In genomic region chr11:85864363-85864762, GRCm38 (mm10) we compare ENCODE assay signal across 13 mouse cellular contexts. TPM values are rescaled to one million over a fixed set of nuclear protein-coding genes. Genes with fewer than 3 reads are reported as not detected.
DNase-seq lines count a peak whose midpoint lies in the region; ATAC-seq and TF ChIP-seq lines count a peak whose summit lies in the region.
"Had no signal": no experiment of that assay in that cellular context is flagged by ENCODE, and none has a peak within 500 bp of the region (broad histone marks: within the 10 kb centered on the region; RNA-seq: fewer than 3 reads in every experiment).

No protein-coding gene starts in this region.

- H3K4me1 ChIP-seq in heart, postnatal 0 days (ENCODE audit: control insufficient read depth, insufficient read depth): no peaks in the 10 kb centered on the region
- no peaks in the 10 kb centered on the region for H3K4me1 ChIP-seq in lung, embryonic 14.5 days (ENCODE audit: insufficient read depth)
- no peaks in the 10 kb centered on the region for H3K4me1 ChIP-seq in MEL (ENCODE audit: control insufficient read depth in 1 of 2, insufficient read depth in 2 of 2, low read length in 2 of 2)
- H3K4me1 ChIP-seq in embryonic fibroblast, embryonic 13.5 days (ENCODE audit: control insufficient read depth, insufficient read depth, low read length): no peaks in the 10 kb centered on the region
- H3K4me1 ChIP-seq: heart, embryonic 12.5 days had no signal

- H3K79me2 ChIP-seq in MEL (ENCODE audit: control insufficient read depth, insufficient read depth, low read length, poor library complexity): no peaks in the 10 kb centered on the region

- no peak overlapping the region for H3K27ac ChIP-seq in heart, postnatal 0 days (ENCODE audit: low read depth)
- no peak overlapping the region for H3K27ac ChIP-seq in lung, embryonic 14.5 days (ENCODE audit: low read depth)
- no peak overlapping the region for H3K27ac ChIP-seq in MEL (ENCODE audit: control insufficient read depth, low read depth, low read length)
- H3K27ac ChIP-seq in embryonic fibroblast, embryonic 13.5 days (ENCODE audit: insufficient read depth, low read length): no peak overlapping the region

- peak; percentile 81 for TF ChIP-seq RAD21 in MEL (IDR thresholded peaks at IDR 0.05; ENCODE audit: low read depth, low read length)

- no peak for TF ChIP-seq POLR2A in MEL (IDR thresholded peaks at IDR 0.05; ENCODE audit: control insufficient read depth in 1 of 2, insufficient read depth in 1 of 2, low read depth in 1 of 2, low read length in 2 of 2, poor library complexity in 1 of 2)
- no peak for TF ChIP-seq POLR2A in embryonic fibroblast, embryonic 13.5 days (IDR thresholded peaks at IDR 0.05; ENCODE audit: low read depth, low read length)

- no peak for ATAC-seq in heart, postnatal 0 days (ENCODE audit: insufficient read depth, low read depth)
- no peak for ATAC-seq in lung, embryonic 14.5 days (ENCODE audit: insufficient read depth)

- H3K4me2 ChIP-seq in heart, postnatal 0 days (ENCODE audit: low read depth, low read length): no peak overlapping the region
- no peak overlapping the region for H3K4me2 ChIP-seq in lung, embryonic 14.5 days
- H3K4me2 ChIP-seq: heart, embryonic 12.5 days had no signal

- no peak for DNase-seq in heart, postnatal 0 days (ENCODE audit: low spot score)
- DNase-seq in heart, postnatal 25 days (ENCODE audit: low spot score): no peak
- DNase-seq in lung, embryonic 14.5 days: peak; percentile 63
- no peak for DNase-seq in lung, postnatal 25 days (ENCODE audit: low spot score)
- DNase-seq in MEL (ENCODE audit: low read depth, low spot score): peak; percentile 66
- no peak for DNase-seq in layer of hippocampus, postnatal 36 days
- DNase-seq: kidney, adult 11 months; thymus, adult 2 months had no signal

- H3K4me3 ChIP-seq in heart, postnatal 0 days (ENCODE audit: low read depth, low read length): no peak overlapping the region
- no peak overlapping the region for H3K4me3 ChIP-seq in lung, embryonic 14.5 days (ENCODE audit: low read depth, low read length)
- H3K4me3 ChIP-seq in MEL (ENCODE audit: control insufficient read depth in 1 of 2, insufficient read depth in 1 of 2, low read depth in 2 of 2, low read length in 2 of 2): no peak overlapping the region
- no peak overlapping the region for H3K4me3 ChIP-seq in embryonic fibroblast, embryonic 13.5 days (ENCODE audit: insufficient read depth, low read length)
- H3K4me3 ChIP-seq: heart, embryonic 12.5 days had no signal

- no peaks in the 10 kb centered on the region for H3K36me3 ChIP-seq in heart, postnatal 0 days (replicated peaks; ENCODE audit: control insufficient read depth, insufficient read depth, low read length)
- no peaks in the 10 kb centered on the region for H3K36me3 ChIP-seq in lung, embryonic 14.5 days (ENCODE audit: insufficient read depth)
- H3K36me3 ChIP-seq in MEL (ENCODE audit: control insufficient read depth in 1 of 2, insufficient read depth in 2 of 2, low read length in 2 of 2): no peaks in the 10 kb centered on the region
- H3K36me3 ChIP-seq: heart, embryonic 12.5 days had no signal

- no peak for TF ChIP-seq EP300 in heart, postnatal 0 days (IDR thresholded peaks at IDR 0.05; ENCODE audit: low read depth)
- no peak for TF ChIP-seq EP300 in MEL (IDR thresholded peaks at IDR 0.05; ENCODE audit: low read depth in 1 of 2, low read length in 2 of 2)

- H3K9ac ChIP-seq in heart, postnatal 0 days (replicated peaks; ENCODE audit: low read depth, low read length): no peak overlapping the region
- no peak overlapping the region for H3K9ac ChIP-seq in lung, embryonic 14.5 days
- no peak overlapping the region for H3K9ac ChIP-seq in MEL (ENCODE audit: control insufficient read depth, low read depth, low read length, poor library complexity, severe bottlenecking)
- H3K9ac ChIP-seq: heart, embryonic 12.5 days had no signal

- intact Hi-C loops in heart, postnatal 25 days (cut with DNase I): no loop called here

- TF ChIP-seq CTCF in heart, postnatal 0 days (IDR thresholded peaks at IDR 0.05; ENCODE audit: low read depth): peak; percentile 27
- peak; percentile 59 for TF ChIP-seq CTCF in lung, embryonic 14.5 days (IDR thresholded peaks at IDR 0.05; ENCODE audit: low read depth)
- peak; percentile 74 to 93 (median 86) for TF ChIP-seq CTCF in MEL (IDR thresholded peaks at IDR 0.05 in 2 of 3, conservative IDR thresholded peaks at IDR 0.05 in 1 of 3; ENCODE audit: control insufficient read depth in 1 of 3, insufficient read depth in 1 of 3, low read depth in 2 of 3, low read length in 3 of 3, poor library complexity in 1 of 3, severe bottlenecking in 1 of 3)
- peak; percentile 49; the same call in 1 of the 2 replicates for TF ChIP-seq CTCF in embryonic fibroblast, embryonic 13.5 days (IDR thresholded peaks at IDR 0.05; ENCODE audit: borderline replicate concordance, insufficient read depth, low read length)

- peaks cover 6% of the 10 kb centered on the region for H3K27me3 ChIP-seq in heart, postnatal 0 days (ENCODE audit: control insufficient read depth, insufficient read depth, low read length)
- H3K27me3 ChIP-seq in lung, embryonic 14.5 days (ENCODE audit: insufficient read depth, low read length): no peaks in the 10 kb centered on the region
- peaks cover 0 to 5% of the 10 kb centered on the region in 2 experiments; a peak in 3 of 4 replicates for H3K27me3 ChIP-seq in MEL (ENCODE audit: control insufficient read depth in 1 of 2, insufficient read depth in 2 of 2, low read length in 2 of 2)

- H3K9me3 ChIP-seq in heart, postnatal 0 days (replicated peaks; ENCODE audit: control insufficient read depth, low read length): no peaks in the 10 kb centered on the region
- H3K9me3 ChIP-seq in lung, embryonic 14.5 days (ENCODE audit: low read depth, low read length): no peaks in the 10 kb centered on the region
- no peaks in the 10 kb centered on the region for H3K9me3 ChIP-seq in MEL (replicated peaks; ENCODE audit: insufficient read depth, low read length)
- H3K9me3 ChIP-seq: heart, embryonic 12.5 days had no signal

- WGBS in heart, postnatal 0 days: 28% methylated on average over 7 of the region's 7 CpGs
- 34% methylated on average over 7 of the region's 7 CpGs for WGBS in lung, embryonic 14.5 days

TF ChIP-seq in MEL, 35 proteins besides CTCF, POLR2A, EP300 and RAD21:
- no peak for TF ChIP-seq ELF1 (IDR thresholded peaks at IDR 0.05; ENCODE audit: low read depth, low read length)
- TF ChIP-seq MAZ (IDR thresholded peaks at IDR 0.05; ENCODE audit: low read depth, low read length): no peak
- no peak for TF ChIP-seq GATA1 (IDR thresholded peaks at IDR 0.05; ENCODE audit: low read depth, low read length)
- peak; percentile 97 for TF ChIP-seq SMC3 (IDR thresholded peaks at IDR 0.05; ENCODE audit: low read depth, low read length)
- peak; percentile 91 for TF ChIP-seq ZC3H11A (IDR thresholded peaks at IDR 0.05; ENCODE audit: low read depth, low read length)
- TF ChIP-seq USF1 (IDR thresholded peaks at IDR 0.05; ENCODE audit: low read depth, low read length): no peak
TF ChIP-seq in MEL: peak in this region for 2.

RNA-seq across cellular contexts. Expression of gene Gm11444, which starts 14.2 kb away (rescaled TPM):
- total RNA-seq in heart, postnatal 0 days (2014; rRNA removed; ENCODE audit: low replicate concordance): not detected in 2 replicates
- not detected in 2 replicates for polyA plus RNA-seq in heart, postnatal 0 days (2015; fragmentation: Nextera tagmentation; extraction: Ambion mirVana)
- total RNA-seq in heart, postnatal 25 days (2021): not detected
- not detected in 2 replicates for polyA plus RNA-seq in lung, embryonic 14.5 days (2014; fragmentation: Nextera tagmentation; extraction: Ambion mirVana)
- not detected in 2 replicates for total RNA-seq in MEL (2012; rRNA removed)
- under 1 TPM in 1 of 2 experiments, not detected in 1; 0.21 TPM for polyA plus RNA-seq in MEL (2012; ENCODE audit: insufficient read depth in 1 of 2, insufficient read length in 2 of 2, low read depth in 1 of 2, low replicate concordance in 2 of 2, missing spikeins in 1 of 2)
- not detected in 2 replicates for polyA plus RNA-seq in embryonic fibroblast, embryonic 13.5 days (2011; ENCODE audit: insufficient read length, low read depth, missing spikeins)
- total RNA-seq in layer of hippocampus, postnatal 36 days (2021): not detected
- total RNA-seq: left cerebral cortex, adult 18-20 months had no signal
- polyA plus RNA-seq: embryonic facial prominence, embryonic 14.5 days; frontal cortex, adult 2 months; heart, embryonic 12.5 days; thymus, adult 2 months had no signal

RNA-seq across cellular contexts. Expression of gene Tbx4, which starts 21.9 kb away (rescaled TPM):
- total RNA-seq in heart, postnatal 0 days (2014; rRNA removed; ENCODE audit: low replicate concordance): not detected in 2 replicates
- polyA plus RNA-seq in heart, postnatal 0 days (2015; fragmentation: Nextera tagmentation; extraction: Ambion mirVana): 0.05 and 0.07 TPM in 2 replicates
- under 1 TPM in 1 of 2 experiments, not detected in 1; 0.08 TPM for total RNA-seq in heart, postnatal 25 days (2021)
- polyA plus RNA-seq in lung, embryonic 14.5 days (2014; fragmentation: Nextera tagmentation; extraction: Ambion mirVana): 67.9 and 73.4 TPM in 2 replicates
- 0.07 and 0.12 TPM in 2 replicates for total RNA-seq in MEL (2012; rRNA removed)
- polyA plus RNA-seq in MEL (2012; ENCODE audit: insufficient read depth in 1 of 2, insufficient read length in 2 of 2, low read depth in 1 of 2, low replicate concordance in 2 of 2, missing spikeins in 1 of 2): under 1 TPM in 1 of 2 experiments, not detected in 1; 0.64 TPM
- polyA plus RNA-seq in embryonic fibroblast, embryonic 13.5 days (2011; ENCODE audit: insufficient read length, low read depth, missing spikeins): 2.8 and 12.0 TPM in 2 replicates
- under 1 TPM; 0.20 to 0.22 TPM for total RNA-seq in layer of hippocampus, postnatal 36 days (2021)

RNA-seq across cellular contexts. Expression of gene Tbx2, which starts 32.0 kb away (rescaled TPM):
- total RNA-seq in heart, postnatal 0 days (2014; rRNA removed; ENCODE audit: low replicate concordance): 8.5 and 12.0 TPM in 2 replicates
- 1.3 TPM in 2 replicates for polyA plus RNA-seq in heart, postnatal 0 days (2015; fragmentation: Nextera tagmentation; extraction: Ambion mirVana)
- 1 to 10 TPM; 6.2 to 7.1 TPM for total RNA-seq in heart, postnatal 25 days (2021)
- polyA plus RNA-seq in lung, embryonic 14.5 days (2014; fragmentation: Nextera tagmentation; extraction: Ambion mirVana): 61.4 and 67.5 TPM in 2 replicates
- not detected in 2 replicates for total RNA-seq in MEL (2012; rRNA removed)
- polyA plus RNA-seq in MEL (2012; ENCODE audit: insufficient read depth in 1 of 2, insufficient read length in 2 of 2, low read depth in 1 of 2, low replicate concordance in 2 of 2, missing spikeins in 1 of 2): under 1 TPM in 1 of 2 experiments, not detected in 1; 0.01 TPM
- polyA plus RNA-seq in embryonic fibroblast, embryonic 13.5 days (2011; ENCODE audit: insufficient read length, low read depth, missing spikeins): 2.2 and 3.0 TPM in 2 replicates
- total RNA-seq in layer of hippocampus, postnatal 36 days (2021): 1 to 10 TPM; 1.2 to 1.4 TPM

Comparison
In these comparisons a context has a peak if more than half of its experiments do, and no peak if none do; other contexts are left out.
1. DNase-seq: peak in lung, embryonic 14.5 days (single experiment) and MEL (single experiment); none in heart, postnatal 0 days (single experiment), heart, postnatal 25 days (single experiment), lung, postnatal 25 days (single experiment) and layer of hippocampus, postnatal 36 days (0 of 2).
2. CTCF ChIP-seq: peak in every context shown above with its lines; median percentile 86 in MEL; 59 in lung, embryonic 14.5 days; 49 in embryonic fibroblast, embryonic 13.5 days; 27 in heart, postnatal 0 days.